Mouse (Mus musculus): ENCODE measurements around the gene Pdik1l.

Pdik1l gene

DNA sequence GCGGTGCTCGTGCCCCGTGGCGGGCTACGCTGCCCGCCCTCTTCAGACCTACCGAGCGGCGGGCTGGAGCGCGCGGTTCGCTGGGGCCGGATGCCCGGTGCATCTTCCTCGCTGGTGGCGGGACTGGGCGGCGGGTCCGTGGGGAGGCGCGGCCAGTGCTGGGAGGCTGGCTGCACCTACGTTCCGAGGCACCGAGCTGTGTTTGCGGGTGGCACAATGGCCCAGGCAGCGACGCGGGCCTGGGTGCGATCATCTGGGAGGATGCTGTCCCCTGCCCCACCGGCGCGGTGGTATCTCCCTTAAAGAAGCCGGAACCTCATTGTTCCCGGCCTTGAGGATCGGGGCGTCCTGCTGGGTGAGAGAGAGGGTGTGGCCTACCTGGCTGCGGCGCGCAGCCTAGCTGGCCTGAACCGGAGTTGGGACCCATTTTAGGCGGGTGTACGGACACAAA is at the start of gene Pdik1l:
TSS of gene Pdik1l (minus strand) at position 321 of the 451 bp plus-strand sequence.
- peak; percentile 89 for DNase-seq

DNA sequence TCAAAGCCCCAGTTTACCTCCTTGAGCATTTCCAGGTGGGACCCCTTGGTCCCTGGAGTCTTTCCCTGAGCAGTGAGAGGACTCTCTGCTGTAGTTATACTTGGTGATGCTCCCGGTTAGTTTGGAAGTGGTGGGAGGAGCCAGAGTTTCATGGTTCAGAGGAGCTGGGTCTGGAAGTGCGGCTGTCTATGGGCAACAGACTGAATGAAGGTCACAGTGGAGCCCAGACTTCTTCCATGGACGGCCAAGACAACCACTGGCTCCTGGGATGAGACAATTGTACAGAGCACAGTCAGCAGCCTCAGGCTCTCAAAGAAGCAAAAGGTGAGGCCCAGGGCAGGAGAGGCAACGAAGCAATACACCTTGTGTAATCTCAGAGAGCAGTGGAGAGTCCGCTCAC is 42.6 kb upstream of the Pdik1l start:
- DNase-seq = no peak

DNA sequence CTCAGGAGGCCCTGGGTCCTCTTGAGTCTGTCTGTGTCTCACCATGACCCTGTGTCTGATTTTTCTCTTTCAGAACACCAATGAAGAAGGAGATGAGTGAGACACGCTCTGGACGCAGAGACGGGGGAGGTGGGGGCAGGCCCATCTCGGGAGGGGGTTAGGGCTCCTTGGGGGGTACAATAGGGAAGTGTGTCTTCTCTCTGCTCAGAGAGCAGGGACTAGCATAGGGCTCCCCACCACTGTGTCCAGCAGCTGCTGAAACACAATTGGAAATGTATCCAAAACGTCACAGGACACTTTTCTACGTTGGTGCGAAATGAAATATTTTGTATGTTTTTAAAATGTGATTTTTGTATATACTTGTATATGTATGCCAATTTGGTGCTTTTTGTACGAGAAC is 41.1 kb upstream of the Pdik1l start:
- DNase-seq = no peak

DNA sequence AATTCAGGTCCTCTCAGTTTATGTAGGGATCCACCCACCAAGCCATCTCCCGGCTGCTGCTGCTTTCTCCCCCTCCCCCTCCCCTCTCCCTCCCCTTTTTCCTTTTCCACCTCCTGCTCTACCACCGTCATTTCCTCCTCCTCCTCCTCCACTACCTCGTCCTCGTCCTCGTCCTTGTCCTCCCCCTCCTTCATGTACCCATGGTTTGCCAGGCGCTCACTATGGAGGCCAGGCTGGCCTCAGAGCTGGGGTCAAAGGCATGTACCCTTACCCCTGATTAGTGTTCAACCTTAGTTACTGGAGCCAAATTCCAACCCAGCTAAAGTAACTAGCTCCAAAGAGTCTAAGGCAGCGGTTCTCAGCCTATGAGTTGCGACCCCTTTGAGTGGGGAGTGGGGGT is 40.5 kb upstream of the Pdik1l start:
- DNase-seq = no peak

DNA sequence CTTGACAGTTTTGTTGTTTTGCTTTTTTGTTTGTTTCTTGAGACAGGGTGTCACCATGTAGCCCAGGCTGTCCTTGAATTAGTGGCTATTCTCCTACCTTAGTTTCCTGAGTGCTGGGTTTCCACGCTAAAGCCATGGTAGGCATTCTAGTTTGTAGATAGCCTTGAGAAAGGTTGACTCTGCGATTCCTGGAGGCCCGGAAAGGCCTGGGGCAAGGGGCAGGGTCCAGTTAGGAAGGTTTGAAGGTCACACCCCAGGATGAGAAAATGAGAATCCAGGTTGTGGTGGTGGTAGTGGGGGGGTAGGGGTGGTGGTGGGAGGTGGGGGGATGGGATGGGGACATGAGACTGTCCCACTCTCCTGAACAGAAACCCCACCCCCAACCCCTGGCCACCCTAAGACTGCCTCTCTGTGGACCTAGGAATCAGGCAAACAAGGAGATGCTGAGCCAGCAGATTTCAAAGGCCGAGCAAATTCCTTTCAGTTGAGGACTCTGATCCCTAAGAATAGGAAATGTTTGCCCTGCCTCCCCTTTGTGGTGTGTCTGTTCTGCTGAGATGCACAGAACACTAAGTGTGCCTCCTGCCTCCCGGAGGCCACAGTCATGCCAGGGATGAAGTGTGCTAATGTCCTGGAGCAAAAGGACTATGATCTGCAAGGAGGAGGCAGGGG is 39.3 kb upstream of the Pdik1l start:
- no peak for DNase-seq

DNA sequence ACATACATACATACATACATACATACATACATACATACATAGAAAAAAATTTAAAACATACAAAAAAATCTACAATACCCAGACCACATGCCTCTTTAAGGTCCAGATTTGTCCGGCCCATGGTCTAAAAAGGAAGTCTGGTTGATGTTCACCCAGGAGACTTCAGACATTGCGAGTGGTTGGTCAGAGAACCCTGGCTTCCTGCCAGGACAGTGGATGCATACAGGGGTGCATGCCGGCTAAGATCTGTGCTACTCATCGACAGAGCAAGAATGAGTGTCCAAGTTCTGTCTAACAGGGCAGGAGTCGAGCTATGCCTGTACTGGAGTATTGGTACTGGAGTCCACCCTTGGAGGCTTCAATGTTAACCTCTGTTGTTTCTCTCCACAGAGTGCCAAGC is 37.0 kb upstream of the Pdik1l start:
- no peak for DNase-seq

DNA sequence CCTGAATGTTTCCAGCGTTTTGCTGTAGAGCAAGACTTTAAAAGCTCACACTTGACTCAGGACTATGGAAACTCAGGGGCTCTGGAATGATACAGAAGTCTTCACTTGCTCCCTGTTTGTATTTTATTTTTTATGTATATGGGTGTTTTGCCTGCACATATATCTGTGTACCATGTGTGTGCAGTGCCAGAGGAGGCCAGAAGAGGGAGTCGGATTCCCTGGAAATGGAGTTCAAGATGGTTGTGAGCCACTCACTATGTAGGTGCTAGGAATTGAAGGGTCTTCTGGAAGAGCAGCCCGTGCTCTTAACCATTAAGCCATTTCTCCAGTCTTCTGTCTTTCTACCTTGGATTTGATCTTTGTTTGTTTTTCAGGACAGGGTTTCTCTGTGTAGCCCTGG is 33.8 kb upstream of the Pdik1l start:
- DNase-seq = no peak

DNA sequence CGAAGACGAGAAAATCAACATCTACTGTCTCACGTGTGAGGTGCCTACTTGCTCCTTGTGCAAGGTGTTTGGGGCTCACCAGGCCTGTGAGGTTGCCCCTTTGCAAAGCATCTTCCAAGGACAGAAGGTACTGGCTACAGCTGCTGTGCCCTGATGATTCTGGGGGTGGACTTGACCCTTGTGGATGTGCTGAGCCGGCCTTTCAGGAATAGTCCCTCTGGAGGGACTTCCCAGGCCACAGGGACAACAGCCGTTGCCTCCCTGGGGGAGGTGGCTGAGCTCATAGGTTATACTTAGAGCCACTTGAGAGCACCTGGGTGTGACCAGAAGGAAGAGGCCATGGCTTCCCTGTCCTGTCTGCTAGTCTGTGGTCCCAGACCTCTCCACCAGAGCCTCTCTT is 32.0 kb upstream of the Pdik1l start:
- DNase-seq = no peak

DNA sequence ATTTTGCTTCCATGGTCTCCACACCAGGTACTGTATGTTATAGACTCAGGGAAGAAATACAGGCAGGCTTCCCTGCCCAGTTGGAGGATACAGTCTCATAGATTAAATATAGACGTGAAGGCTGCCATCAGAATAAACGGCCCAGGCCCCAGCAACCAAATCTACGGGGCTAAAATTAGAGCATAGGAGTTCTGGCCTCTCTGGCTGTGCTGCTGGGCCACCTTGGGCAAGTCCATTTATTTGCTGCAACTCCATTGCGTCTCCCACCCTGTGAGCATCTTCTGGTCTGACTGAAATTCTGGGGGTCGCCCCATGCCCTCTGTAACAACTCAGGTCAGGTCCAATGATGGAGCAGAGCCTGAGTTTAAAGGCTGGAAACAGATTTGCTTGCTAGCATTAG is 31.4 kb upstream of the Pdik1l start:
- no peak for DNase-seq

DNA sequence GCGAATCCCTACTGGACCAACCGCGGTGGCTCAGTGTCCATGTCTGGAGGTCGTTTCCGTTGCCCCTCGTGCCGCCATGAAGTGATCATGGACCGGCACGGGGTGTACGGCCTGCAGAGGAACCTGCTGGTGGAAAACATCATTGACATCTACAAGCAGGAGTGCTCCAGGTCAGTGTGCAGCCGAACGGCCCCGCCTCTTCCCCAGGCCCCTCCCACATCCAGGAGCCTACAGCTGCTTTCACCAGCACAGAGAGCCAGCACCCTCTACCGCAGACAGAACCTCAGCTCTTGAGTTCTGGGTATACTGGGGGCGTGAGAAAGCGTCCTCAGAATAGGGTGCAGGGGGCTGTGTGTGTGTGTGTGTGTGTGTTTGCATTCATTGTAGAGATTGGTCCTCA is 28.7 kb upstream of the Pdik1l start:
- peak; percentile 37 for DNase-seq

DNA sequence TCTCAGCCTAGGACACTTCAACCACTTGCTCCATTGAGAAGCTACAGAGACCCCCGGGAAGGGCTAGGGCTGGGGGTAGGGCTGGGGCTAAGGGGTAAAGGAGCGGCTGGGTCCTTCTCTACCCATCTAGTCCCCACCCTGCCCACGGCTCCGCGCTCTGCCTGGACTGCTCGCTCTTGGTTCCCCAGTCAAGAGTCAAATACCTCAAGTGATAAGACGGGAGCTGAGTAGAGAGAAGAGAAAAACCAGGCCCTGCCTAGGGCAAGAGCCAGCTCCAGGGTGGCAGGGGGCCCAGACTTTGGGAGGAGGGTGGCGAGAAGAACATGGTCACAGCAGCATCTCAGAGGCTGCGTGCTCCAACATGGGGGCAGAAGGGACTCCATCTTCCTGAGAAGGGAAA is 27.8 kb upstream of the Pdik1l start:
- DNase-seq = no peak

DNA sequence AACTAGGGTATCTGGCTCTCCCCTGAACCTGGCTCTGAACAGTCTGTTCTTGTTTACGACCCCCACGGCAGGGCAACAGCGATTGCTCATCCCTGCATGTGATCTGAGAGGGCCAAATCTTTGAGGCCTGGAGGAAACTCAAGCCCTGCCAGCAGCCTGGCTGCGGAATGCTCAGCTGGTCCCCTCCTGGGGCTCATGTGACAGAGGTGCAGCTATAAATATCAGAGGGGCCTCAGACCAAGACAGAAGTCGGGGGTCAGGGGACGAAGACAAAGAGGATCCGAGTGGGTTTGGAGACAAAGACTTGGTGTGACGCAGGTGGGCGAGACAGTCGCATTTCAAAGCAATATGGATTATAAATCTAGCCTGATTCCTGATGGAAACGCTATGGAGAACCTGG is 27.2 kb upstream of the Pdik1l start, which contains the start of gene Trim63:
TSS of gene Trim63 (plus strand) at position 245 of the 400 bp plus-strand sequence.
- no peak for DNase-seq

DNA sequence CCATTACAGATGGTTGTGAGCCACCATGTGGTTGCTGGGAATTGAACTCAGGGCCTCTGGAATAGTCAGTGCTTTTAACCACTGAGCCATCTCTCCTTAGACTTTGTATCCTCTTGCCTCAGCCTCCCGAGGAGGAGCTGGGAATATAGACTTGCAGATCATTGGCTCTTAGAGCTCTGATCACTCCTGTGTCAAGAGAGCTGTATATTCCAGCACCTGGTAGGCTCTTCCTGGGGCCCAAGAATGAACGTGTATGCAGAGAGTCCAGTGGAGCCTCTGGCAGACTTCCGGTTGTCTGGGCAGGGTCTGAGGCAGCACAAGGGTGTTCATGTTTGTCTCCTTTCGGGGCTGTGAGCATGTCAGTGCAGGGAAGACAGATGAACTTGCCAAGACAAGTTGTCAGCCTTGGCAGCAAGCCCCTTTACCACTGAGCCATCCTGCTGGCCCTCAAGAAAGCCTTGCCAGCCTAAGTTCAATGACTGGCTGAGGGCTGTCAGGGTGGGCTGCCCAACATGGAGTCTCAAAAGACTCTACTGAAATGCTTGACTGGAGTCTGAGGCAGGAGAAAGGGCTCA is 26.5 kb upstream of the Pdik1l start:
- no peak for DNase-seq

DNA sequence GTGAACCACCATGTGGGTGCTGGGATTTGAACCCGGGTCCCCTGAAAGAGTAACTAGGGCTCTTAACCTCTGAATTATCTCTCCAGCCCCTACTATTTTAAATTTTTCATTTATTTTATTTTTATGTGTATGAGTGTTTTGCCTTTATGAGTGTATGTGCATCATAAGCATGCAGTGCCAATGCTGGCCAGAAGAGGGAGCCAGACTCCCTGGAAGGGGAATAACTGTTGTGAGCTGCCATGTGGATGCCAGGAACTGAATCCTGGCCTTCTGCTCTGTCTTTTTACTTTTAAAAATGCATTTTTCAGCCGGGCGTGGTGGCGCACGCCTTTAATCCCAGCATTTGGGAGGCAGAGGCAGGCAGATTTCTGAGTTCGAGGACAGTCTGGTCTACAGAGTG is 25.2 kb upstream of the Pdik1l start:
- no peak for DNase-seq

DNA sequence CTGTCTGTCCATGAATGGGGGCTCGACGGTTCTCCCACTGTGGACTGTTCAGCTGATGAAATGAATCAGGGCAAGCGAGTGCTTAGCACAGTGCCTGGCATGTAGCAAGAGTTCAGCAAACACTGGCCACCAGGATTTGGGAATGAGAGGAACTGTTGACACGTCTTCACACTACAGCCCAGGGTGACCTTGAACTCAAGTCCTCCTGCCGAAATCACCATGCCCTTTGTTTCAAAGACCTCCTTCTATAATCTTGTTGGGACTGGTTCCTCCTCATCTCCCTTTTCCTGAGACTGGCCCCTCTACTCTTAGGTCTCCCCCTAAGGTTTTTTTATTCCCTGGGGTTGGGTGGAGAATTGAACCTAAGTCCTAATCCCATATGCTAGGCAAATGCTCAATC is 24.6 kb upstream of the Pdik1l start:
- DNase-seq = no peak

DNA sequence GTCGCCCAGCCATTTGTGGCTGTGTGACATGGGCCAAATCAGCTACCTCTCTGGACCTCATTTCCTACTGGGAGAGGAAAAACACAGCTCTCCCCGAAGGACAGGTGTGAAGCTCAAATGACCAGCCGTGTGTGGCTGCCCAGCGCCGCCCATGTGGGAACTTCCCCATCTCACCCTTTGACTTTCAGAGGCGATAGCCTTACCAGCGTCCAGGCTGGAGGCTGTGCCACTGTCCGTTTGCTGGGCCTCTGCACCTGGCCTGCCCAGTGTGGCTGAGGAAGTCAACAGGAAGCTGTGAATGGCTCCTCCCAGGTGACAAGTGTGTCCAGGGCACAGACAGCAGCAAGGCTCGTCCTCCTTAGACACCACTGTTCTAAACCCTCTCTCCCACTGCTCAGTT is 24.1 kb upstream of the Pdik1l start:
- DNase-seq = no peak

DNA sequence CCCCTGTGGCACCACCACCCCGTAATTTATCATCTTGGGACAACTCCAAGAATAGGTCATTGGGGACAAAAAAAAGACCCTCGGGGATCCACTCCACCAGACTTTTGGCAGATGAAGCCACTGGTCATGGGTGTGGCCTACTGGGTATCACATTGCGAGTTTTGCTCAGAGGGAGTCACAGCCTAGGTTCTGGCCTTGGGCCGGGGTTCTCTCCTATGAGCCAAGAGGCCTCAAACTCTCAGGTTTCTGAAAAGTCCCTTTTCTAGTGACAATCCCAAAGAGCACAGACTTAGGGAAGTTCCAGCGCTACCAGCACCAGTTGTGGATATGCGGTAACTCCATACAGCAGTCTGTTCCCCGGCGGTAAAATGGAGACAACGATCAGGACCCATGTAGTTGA is 23.0 kb upstream of the Pdik1l start:
- no peak for DNase-seq

DNA sequence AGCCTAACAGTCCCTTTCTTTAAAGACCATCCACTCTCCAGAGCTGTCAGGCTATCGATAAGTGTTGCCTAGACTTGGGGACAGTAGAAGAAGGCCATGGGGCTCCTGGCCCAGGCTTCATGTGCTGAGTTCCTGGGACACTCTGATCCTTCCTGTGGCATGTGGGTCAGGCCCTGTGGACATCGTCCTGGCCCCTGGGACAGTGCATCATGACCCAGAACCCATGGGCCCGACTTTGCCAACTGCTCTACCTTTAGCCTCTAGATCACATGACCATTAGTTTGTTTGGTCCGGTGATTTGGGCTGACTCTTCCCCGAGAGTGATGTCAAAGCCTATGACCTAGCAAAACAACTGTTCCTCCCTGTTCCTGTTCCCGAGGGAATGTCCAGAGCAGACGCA is 22.4 kb upstream of the Pdik1l start:
- no peak for DNase-seq

DNA sequence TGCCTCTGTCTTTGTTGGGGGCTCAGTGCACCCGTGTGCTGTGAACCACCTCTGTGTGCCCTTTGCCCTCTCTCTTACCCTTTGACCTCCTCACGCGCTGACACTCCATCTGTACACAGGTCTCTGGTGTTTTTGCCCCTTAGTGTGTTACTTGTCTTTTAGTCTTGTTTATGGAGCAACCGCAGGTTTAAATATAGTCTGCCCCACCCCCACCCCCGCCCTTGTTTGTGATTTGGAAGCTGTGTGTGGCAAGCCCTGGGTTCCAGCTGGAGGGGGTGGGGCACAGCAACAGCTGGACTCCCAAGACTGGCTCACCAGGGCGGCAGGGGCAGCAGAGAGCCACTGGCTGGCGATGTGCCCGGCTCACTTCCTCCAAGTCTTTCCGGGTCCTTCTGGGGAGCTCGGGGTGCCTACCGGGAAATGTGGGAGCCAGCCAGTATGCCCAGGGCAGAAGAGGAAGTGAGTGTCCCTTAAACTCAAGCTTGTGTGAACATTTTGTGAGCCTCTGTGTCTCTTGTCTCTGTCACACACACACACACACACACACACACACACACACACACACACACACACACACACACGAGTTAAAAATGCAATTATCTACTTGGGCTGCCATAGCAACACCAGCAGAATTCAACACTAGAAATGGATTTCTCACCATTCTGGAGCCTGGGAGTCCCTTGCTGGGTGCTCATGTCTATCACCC is 19.8 kb upstream of the Pdik1l start:
- peak; percentile 33 for DNase-seq

DNA sequence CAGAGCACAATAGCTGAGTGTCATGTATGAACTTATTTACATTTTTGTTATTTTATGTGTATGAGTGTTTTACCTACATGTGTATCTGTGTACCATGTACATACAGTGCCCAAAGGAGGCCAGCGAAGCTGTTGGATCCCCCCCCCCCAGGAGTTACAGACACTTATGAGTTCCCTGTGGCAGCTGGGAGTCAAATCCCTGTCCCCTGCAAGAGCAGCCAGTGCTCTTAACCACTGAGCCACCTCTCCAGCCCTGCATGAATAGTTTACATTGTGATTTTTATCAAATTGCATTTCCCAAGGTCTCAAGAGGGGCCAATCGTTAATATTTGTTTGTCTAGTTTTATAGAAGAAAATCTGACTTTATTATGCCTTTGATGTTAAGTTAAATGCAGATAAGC is 19.3 kb upstream of the Pdik1l start:
- DNase-seq = no peak

DNA sequence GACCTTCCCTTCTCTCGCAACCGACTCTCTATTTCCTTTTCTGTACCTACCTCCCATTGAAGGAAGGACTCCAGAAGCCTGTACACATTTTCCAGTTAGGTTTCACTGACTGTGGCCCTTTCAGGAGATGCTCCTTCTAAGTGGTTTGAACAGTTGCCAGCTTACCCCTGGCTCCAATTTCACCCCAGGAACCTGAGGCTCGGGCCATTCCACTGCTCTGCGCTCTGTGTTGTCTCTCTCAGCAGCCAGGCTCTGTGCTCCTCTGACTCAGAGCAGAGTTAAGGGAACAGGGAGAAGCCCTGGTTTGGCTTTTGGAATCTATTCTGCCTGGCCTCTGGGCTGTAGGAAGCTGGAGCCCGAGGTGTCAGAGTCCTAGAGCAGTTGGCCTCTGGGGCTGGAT is 14.4 kb upstream of the Pdik1l start:
- DNase-seq = no peak

DNA sequence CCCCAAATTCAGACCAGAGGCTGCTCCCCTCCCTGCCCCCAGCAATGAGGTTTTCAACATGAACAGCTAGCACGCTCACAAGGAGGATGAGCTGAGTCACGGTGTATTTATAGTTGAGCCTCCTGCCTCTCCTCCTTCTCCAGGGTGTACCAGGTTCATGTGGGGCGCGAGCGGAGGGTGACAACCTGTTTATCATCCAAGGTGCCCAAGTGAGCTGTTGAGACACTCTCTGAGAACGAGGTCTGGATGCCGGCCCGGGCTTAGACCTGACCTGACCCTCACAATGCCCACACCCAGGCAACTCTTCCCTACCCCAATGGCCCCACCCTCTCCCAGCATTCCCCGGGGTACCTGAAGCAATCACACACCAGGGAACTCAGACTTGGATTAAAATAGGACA is 12.6 kb upstream of the Pdik1l start:
- DNase-seq = no peak

DNA sequence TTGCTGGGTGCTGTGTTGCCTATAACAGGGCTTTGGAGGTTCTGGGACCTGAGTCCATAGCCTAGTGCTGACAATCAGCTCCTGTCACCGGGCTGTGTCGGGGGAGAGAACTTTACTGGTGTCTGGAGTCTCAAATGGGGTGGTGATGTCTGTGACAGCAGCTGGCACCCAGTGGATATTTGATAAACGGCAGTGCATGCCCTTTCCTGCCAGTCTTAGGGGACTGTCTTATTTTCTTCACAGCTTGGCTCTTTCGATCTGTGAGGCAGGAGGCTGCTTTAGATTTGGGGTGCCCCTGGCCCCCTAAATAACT is 11.8 kb upstream of the Pdik1l start:
- no peak for DNase-seq

DNA sequence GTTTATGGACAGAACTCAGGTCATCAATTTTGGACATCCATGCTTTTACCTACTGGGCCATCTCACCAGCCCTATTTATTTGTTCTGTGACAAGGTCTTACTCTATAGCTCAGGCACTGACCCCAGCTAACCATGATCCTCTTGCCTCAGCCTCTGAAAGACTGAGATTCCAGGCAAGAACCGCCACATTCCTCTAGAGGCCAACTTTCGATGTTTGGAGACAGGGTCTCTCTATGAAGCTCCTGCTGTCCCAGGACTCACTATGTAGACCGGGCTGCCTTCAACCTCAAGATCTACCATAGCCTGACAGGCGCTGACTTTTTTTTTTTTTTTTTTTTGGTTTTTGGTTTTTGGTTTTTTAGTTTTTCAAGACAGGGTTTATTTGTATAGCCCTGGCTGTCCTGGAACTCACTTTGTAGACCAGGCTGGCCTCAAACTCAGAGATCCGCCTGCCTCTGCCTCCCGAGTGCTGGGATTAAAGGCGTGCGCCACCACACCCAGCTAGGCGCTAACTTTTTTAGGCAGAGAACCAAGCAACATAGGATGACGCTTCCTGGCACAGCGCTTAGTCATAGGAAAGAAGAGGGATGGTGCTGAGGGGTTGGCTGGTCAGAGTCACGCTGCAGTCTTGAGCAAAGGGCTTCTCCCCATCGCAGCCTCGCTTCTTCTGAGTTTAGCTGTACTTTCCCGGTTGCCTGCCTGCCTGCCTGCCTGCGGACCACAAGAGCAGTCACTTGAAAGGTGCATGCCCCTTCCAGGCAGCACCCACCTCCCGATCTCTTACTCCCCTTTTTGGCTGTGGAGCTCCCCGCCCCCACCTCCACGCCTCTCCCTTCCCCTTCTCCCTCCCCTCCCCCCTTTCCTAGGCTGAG is 11.2 kb upstream of the Pdik1l start:
- no peak for DNase-seq

Measured in thymus, postnatal 14 days (tissue).